Mouse (Mus musculus): ENCODE measurements around the gene Syap1. TPM values are rescaled to one million over a fixed set of nuclear protein-coding genes. Genes with fewer than 3 reads are reported as not detected.

The Syap1 gene
- 35.7 and 36.3 TPM in 2 replicates for polyA plus RNA-seq (2014; fragmentation: Nextera tagmentation; extraction: Ambion mirVana)

GRCm38 (mm10) chrX:162887931-162888511 is at the start of gene Syap1:
Gene Syap1, minus strand, starts transcription at chrX:162888447.
- H3K9me3 ChIP-seq (ENCODE audit: control insufficient read depth, low read length), result no peaks in the 10 kb centered on the region
- peak within 1 kb of the TSS; percentile 60 for H3K9ac ChIP-seq (ENCODE audit: low read length)
- peak within 1 kb of the TSS; percentile 61 for H3K4me3 ChIP-seq (ENCODE audit: low read depth, low read length)
- H3K4me1 ChIP-seq (replicated peaks; ENCODE audit: control insufficient read depth, insufficient read depth, low read length), result 0 out of 2 replicates have a peak, but pooled peaks cover 4% of the 10 kb centered on the region
- WGBS, result 11% methylated on average over 33 of the region's 47 CpGs
- H3K36me3 ChIP-seq (ENCODE audit: control insufficient read depth, insufficient read depth, low read length), result no peaks in the 10 kb centered on the region
- peak within 1 kb of the TSS; percentile 36 for H3K4me2 ChIP-seq (ENCODE audit: low read length)
- DNase-seq (ENCODE audit: low spot score) (peak; percentile 87), ATAC-seq (replicated peaks; ENCODE audit: low FRiP score, low TSS enrichment, low read depth) (peak; percentile 94)
- H3K27me3 ChIP-seq (replicated peaks; ENCODE audit: control insufficient read depth, insufficient read depth, low read length), result no peaks in the 10 kb centered on the region
- H3K27ac ChIP-seq (ENCODE audit: low read depth), result peak within 1 kb of the TSS; percentile 43; the same call in 1 of the 2 replicates

- 92% methylated on average over 2 of the region's 2 CpGs for WGBS
Observed at GRCm38 (mm10) chrX:162931467-162931866, 43.2 kb upstream of the Syap1 start.

GRCm38 (mm10) chrX:162921487-162922125 is 33.4 kb upstream of the Syap1 start:
- no peak for DNase-seq (ENCODE audit: low spot score)
- peaks cover 17% of the 10 kb centered on the region for H3K36me3 ChIP-seq (ENCODE audit: control insufficient read depth, insufficient read depth, low read length)
- no peaks in the 10 kb centered on the region for H3K27me3 ChIP-seq (replicated peaks; ENCODE audit: control insufficient read depth, insufficient read depth, low read length)
- no peak overlapping the region for H3K9ac ChIP-seq (ENCODE audit: low read length)
- no peak overlapping the region for H3K4me3 ChIP-seq (ENCODE audit: low read depth, low read length)
- H3K27ac ChIP-seq (ENCODE audit: low read depth), result no peak overlapping the region
- H3K4me2 ChIP-seq (ENCODE audit: low read length), result no peak overlapping the region
- H3K9me3 ChIP-seq (ENCODE audit: control insufficient read depth, low read length), result no peaks in the 10 kb centered on the region
- no peak for ATAC-seq (replicated peaks; ENCODE audit: low FRiP score, low TSS enrichment, low read depth)
- H3K4me1 ChIP-seq (replicated peaks; ENCODE audit: control insufficient read depth, insufficient read depth, low read length), result no peaks in the 10 kb centered on the region
- WGBS, result 76% methylated on average over 8 of the region's 8 CpGs

More at GRCm38 (mm10) chrX:162931467-162931866, 43.2 kb upstream of the Syap1 start:
- ATAC-seq (replicated peaks; ENCODE audit: low FRiP score, low TSS enrichment, low read depth) (no peak), DNase-seq (ENCODE audit: low spot score) (no peak)
- Histone ChIP-seq H3K4me3 (ENCODE audit: low read depth, low read length) (no peak overlapping the region), H3K36me3 (ENCODE audit: control insufficient read depth, insufficient read depth, low read length) (peaks cover 20% of the 10 kb centered on the region; the same call in 1 of the 2 replicates), H3K27ac (ENCODE audit: low read depth) (no peak overlapping the region), H3K9ac (ENCODE audit: low read length) (no peak overlapping the region), H3K9me3 (ENCODE audit: control insufficient read depth, low read length) (no peaks in the 10 kb centered on the region), H3K4me1 (replicated peaks; ENCODE audit: control insufficient read depth, insufficient read depth, low read length) (no peaks in the 10 kb centered on the region), H3K27me3 (replicated peaks; ENCODE audit: control insufficient read depth, insufficient read depth, low read length) (no peaks in the 10 kb centered on the region), H3K4me2 (ENCODE audit: low read length) (no peak overlapping the region)

GRCm38 (mm10) chrX:162915697-162916096 is 27.4 kb upstream of the Syap1 start:
- DNase-seq (ENCODE audit: low spot score), result peak; percentile 58
- 32% methylated on average over 5 of the region's 5 CpGs for WGBS

GRCm38 (mm10) chrX:162913651-162914050 is 25.4 kb upstream of the Syap1 start:
- H3K4me3 ChIP-seq (ENCODE audit: low read depth, low read length), result no peak overlapping the region
- H3K36me3 ChIP-seq (ENCODE audit: control insufficient read depth, insufficient read depth, low read length), result 0 out of 2 replicates have a peak, but pooled peaks cover 5% of the 10 kb centered on the region
- H3K9ac ChIP-seq (ENCODE audit: low read length), result no peak overlapping the region
- H3K4me2 ChIP-seq (ENCODE audit: low read length), result no peak overlapping the region
- no peak for DNase-seq (ENCODE audit: low spot score)
- H3K9me3 ChIP-seq (ENCODE audit: control insufficient read depth, low read length), result no peaks in the 10 kb centered on the region
- H3K27ac ChIP-seq (ENCODE audit: low read depth), result no peak overlapping the region
- no peaks in the 10 kb centered on the region for H3K27me3 ChIP-seq (replicated peaks; ENCODE audit: control insufficient read depth, insufficient read depth, low read length)
- no peak for ATAC-seq (replicated peaks; ENCODE audit: low FRiP score, low TSS enrichment, low read depth)
- WGBS, result 99% methylated on average over 3 of the region's 3 CpGs
- H3K4me1 ChIP-seq (replicated peaks; ENCODE audit: control insufficient read depth, insufficient read depth, low read length), result no peaks in the 10 kb centered on the region

More at GRCm38 (mm10) chrX:162915697-162916096, 27.4 kb upstream of the Syap1 start:
- Histone ChIP-seq H3K27me3 (replicated peaks; ENCODE audit: control insufficient read depth, insufficient read depth, low read length) (no peaks in the 10 kb centered on the region), H3K4me1 (replicated peaks; ENCODE audit: control insufficient read depth, insufficient read depth, low read length) (no peaks in the 10 kb centered on the region), H3K4me2 (ENCODE audit: low read length) (no peak overlapping the region), H3K9me3 (ENCODE audit: control insufficient read depth, low read length) (no peaks in the 10 kb centered on the region), H3K4me3 (ENCODE audit: low read depth, low read length) (no peak overlapping the region), H3K9ac (ENCODE audit: low read length) (no peak overlapping the region), H3K36me3 (ENCODE audit: control insufficient read depth, insufficient read depth, low read length) (0 out of 2 replicates have a peak, but pooled peaks cover 5% of the 10 kb centered on the region), H3K27ac (ENCODE audit: low read depth) (no peak overlapping the region)
- no peak for ATAC-seq (replicated peaks; ENCODE audit: low FRiP score, low TSS enrichment, low read depth)

GRCm38 (mm10) chrX:162907554-162907953 is 19.3 kb upstream of the Syap1 start:
- Histone ChIP-seq H3K27me3 (replicated peaks; ENCODE audit: control insufficient read depth, insufficient read depth, low read length) (no peaks in the 10 kb centered on the region), H3K4me3 (ENCODE audit: low read depth, low read length) (no peak overlapping the region), H3K4me2 (ENCODE audit: low read length) (no peak overlapping the region), H3K9ac (ENCODE audit: low read length) (no peak overlapping the region), H3K9me3 (ENCODE audit: control insufficient read depth, low read length) (no peaks in the 10 kb centered on the region), H3K4me1 (replicated peaks; ENCODE audit: control insufficient read depth, insufficient read depth, low read length) (no peaks in the 10 kb centered on the region), H3K27ac (ENCODE audit: low read depth) (no peak overlapping the region), H3K36me3 (ENCODE audit: control insufficient read depth, insufficient read depth, low read length) (no peaks in the 10 kb centered on the region)
- DNase-seq (ENCODE audit: low spot score) (no peak), ATAC-seq (replicated peaks; ENCODE audit: low FRiP score, low TSS enrichment, low read depth) (no peak)
- WGBS, result 58% methylated on average over 3 of the region's 3 CpGs

- H3K4me2 ChIP-seq (ENCODE audit: low read length), result peak overlapping the region; percentile 50
- no peaks in the 10 kb centered on the region for H3K9me3 ChIP-seq (ENCODE audit: control insufficient read depth, low read length)
- H3K36me3 ChIP-seq (ENCODE audit: control insufficient read depth, insufficient read depth, low read length), result no peaks in the 10 kb centered on the region
- H3K27me3 ChIP-seq (replicated peaks; ENCODE audit: control insufficient read depth, insufficient read depth, low read length), result no peaks in the 10 kb centered on the region
- H3K4me1 ChIP-seq (replicated peaks; ENCODE audit: control insufficient read depth, insufficient read depth, low read length), result no peaks in the 10 kb centered on the region
- H3K9ac ChIP-seq (ENCODE audit: low read length), result peak overlapping the region; percentile 61
- DNase-seq (ENCODE audit: low spot score), result peak; percentile 70
- H3K27ac ChIP-seq (ENCODE audit: low read depth), result peak overlapping the region; percentile 77
- 19% methylated on average over 29 of the region's 29 CpGs for WGBS
- ATAC-seq (replicated peaks; ENCODE audit: low FRiP score, low TSS enrichment, low read depth), result peak; percentile 76
- peak overlapping the region; percentile 54 for H3K4me3 ChIP-seq (ENCODE audit: low read depth, low read length)
Observed at GRCm38 (mm10) chrX:162902040-162902734, 13.9 kb upstream of the Syap1 start.

- DNase-seq (ENCODE audit: low spot score) (peak; percentile 76), ATAC-seq (replicated peaks; ENCODE audit: low FRiP score, low TSS enrichment, low read depth) (peak; percentile 93)
- Histone ChIP-seq H3K4me1 (replicated peaks; ENCODE audit: control insufficient read depth, insufficient read depth, low read length) (no peaks in the 10 kb centered on the region), H3K4me2 (ENCODE audit: low read length) (peak overlapping the region; percentile 50), H3K27ac (ENCODE audit: low read depth) (peak overlapping the region; percentile 77), H3K36me3 (ENCODE audit: control insufficient read depth, insufficient read depth, low read length) (no peaks in the 10 kb centered on the region), H3K9me3 (ENCODE audit: control insufficient read depth, low read length) (no peaks in the 10 kb centered on the region), H3K4me3 (ENCODE audit: low read depth, low read length) (peak overlapping the region; percentile 54), H3K27me3 (replicated peaks; ENCODE audit: control insufficient read depth, insufficient read depth, low read length) (no peaks in the 10 kb centered on the region), H3K9ac (ENCODE audit: low read length) (peak overlapping the region; percentile 61)
- whole genome bisulfite sequencing, result 11% methylated on average over 24 of the region's 25 CpGs
Observed at GRCm38 (mm10) chrX:162901371-162902039, 13.3 kb upstream of the Syap1 start.
